12 mouse cellular contexts compared by ENCODE assay signal in genomic region chr11:108364945-108365589, GRCm38 (mm10). TPM values are rescaled to one million over a fixed set of nuclear protein-coding genes. Genes with fewer than 3 reads are reported as not detected.
DNase-seq lines count a peak whose midpoint lies in the region; ATAC-seq and TF ChIP-seq lines count a peak whose summit lies in the region.
"Had no signal": no experiment of that assay in that cellular context is flagged by ENCODE, and none has a peak within 500 bp of the region (broad histone marks: within the 10 kb centered on the region; RNA-seq: fewer than 3 reads in every experiment).

No protein-coding gene starts in this region.

- no peaks in the 10 kb centered on the region for H3K27me3 ChIP-seq in kidney, embryonic 15.5 days
- no peaks in the 10 kb centered on the region for H3K27me3 ChIP-seq in intestine, embryonic 16.5 days (replicated peaks; ENCODE audit: control insufficient read depth, insufficient read depth, low read length)
- H3K27me3 ChIP-seq in midbrain, postnatal 0 days (ENCODE audit: insufficient read depth, low read length): no peaks in the 10 kb centered on the region
- H3K27me3 ChIP-seq: heart, embryonic 15.5 days had no signal

- no peak overlapping the region for H3K27ac ChIP-seq in kidney, embryonic 15.5 days
- H3K27ac ChIP-seq in intestine, embryonic 16.5 days (ENCODE audit: low read length): no peak overlapping the region
- H3K27ac ChIP-seq in midbrain, postnatal 0 days (ENCODE audit: low read depth, low read length): no peak overlapping the region
- H3K27ac ChIP-seq: heart, embryonic 15.5 days had no signal

- H3K9me3 ChIP-seq in kidney, embryonic 15.5 days (replicated peaks): no peaks in the 10 kb centered on the region
- no peaks in the 10 kb centered on the region for H3K9me3 ChIP-seq in intestine, embryonic 16.5 days (ENCODE audit: control insufficient read depth, low read length)
- H3K9me3 ChIP-seq in midbrain, postnatal 0 days (ENCODE audit: low read length): no peaks in the 10 kb centered on the region
- H3K9me3 ChIP-seq: heart, embryonic 15.5 days had no signal

- no peak for ATAC-seq in kidney, embryonic 15.5 days (replicated peaks; ENCODE audit: low FRiP score)
- ATAC-seq in intestine, embryonic 16.5 days: peak; percentile 89
- ATAC-seq in cerebellum, adult (ENCODE audit: insufficient number of reproducible peaks, low FRiP score, low TSS enrichment): no peak
- no peak for ATAC-seq in midbrain, postnatal 0 days (ENCODE audit: low FRiP score)

- H3K4me2 ChIP-seq in kidney, embryonic 15.5 days: no peak overlapping the region
- H3K4me2 ChIP-seq in intestine, embryonic 16.5 days (ENCODE audit: low read depth, low read length): no peak overlapping the region
- no peak overlapping the region for H3K4me2 ChIP-seq in midbrain, postnatal 0 days (ENCODE audit: low read depth, low read length, poor library complexity, severe bottlenecking)
- H3K4me2 ChIP-seq: heart, embryonic 15.5 days had no signal

- H3K4me1 ChIP-seq in kidney, embryonic 15.5 days: peaks cover 13% of the 10 kb centered on the region; the same call in 1 of the 2 replicates
- H3K4me1 ChIP-seq in intestine, embryonic 16.5 days (ENCODE audit: control insufficient read depth, insufficient read depth, low read length): peaks cover 15% of the 10 kb centered on the region
- H3K4me1 ChIP-seq in midbrain, postnatal 0 days (ENCODE audit: insufficient read depth, low read length): no peaks in the 10 kb centered on the region

- 39% methylated on average over 7 of the region's 7 CpGs for WGBS in kidney, embryonic 15.5 days
- 36% methylated on average over 5 of the region's 7 CpGs for WGBS in intestine, embryonic 16.5 days
- WGBS in midbrain, postnatal 0 days: 48% methylated on average over 7 of the region's 7 CpGs

- H3K9ac ChIP-seq in kidney, embryonic 15.5 days: no peak overlapping the region
- 0 out of 2 replicates have a peak overlapping the region, but pooled peaks have one; percentile 9 for H3K9ac ChIP-seq in intestine, embryonic 16.5 days (ENCODE audit: low read depth, low read length)
- H3K9ac ChIP-seq in midbrain, postnatal 0 days (replicated peaks; ENCODE audit: low read length, poor library complexity, severe bottlenecking): no peak overlapping the region
- H3K9ac ChIP-seq: heart, embryonic 15.5 days had no signal

- TF ChIP-seq CTCF in midbrain, postnatal 0 days (IDR thresholded peaks at IDR 0.05): no peak

- DNase-seq in kidney, adult 8-10 months: peak; percentile 14 to 20
- DNase-seq in 416B (ENCODE audit: low read depth) (peak; percentile 96), R1 (ENCODE audit: low read depth, low spot score) (peak; percentile 6)
- no peak for DNase-seq in thymus, adult 18-20 months
- DNase-seq in midbrain, postnatal 0 days (ENCODE audit: low spot score): no peak
- DNase-seq: cerebellum, adult 18-20 months; thymus, postnatal 25 days had no signal

- H3K4me3 ChIP-seq in kidney, embryonic 15.5 days (replicated peaks): no peak overlapping the region
- no peak overlapping the region for H3K4me3 ChIP-seq in intestine, embryonic 16.5 days (ENCODE audit: low read length)
- H3K4me3 ChIP-seq in midbrain, postnatal 0 days (ENCODE audit: low read depth, low read length): no peak overlapping the region
- H3K4me3 ChIP-seq: heart, embryonic 15.5 days had no signal

- H3K36me3 ChIP-seq in kidney, embryonic 15.5 days: no peaks in the 10 kb centered on the region
- no peaks in the 10 kb centered on the region for H3K36me3 ChIP-seq in intestine, embryonic 16.5 days (ENCODE audit: control insufficient read depth, insufficient read depth, low read length)
- no peaks in the 10 kb centered on the region for H3K36me3 ChIP-seq in midbrain, postnatal 0 days (ENCODE audit: insufficient read depth, low read length)
- H3K36me3 ChIP-seq: heart, embryonic 15.5 days had no signal

RNA-seq across cellular contexts. Expression of gene Prkca, which starts 21.3 kb away (rescaled TPM):
- polyA plus RNA-seq in kidney, embryonic 15.5 days (2015; fragmentation: Nextera tagmentation; extraction: Ambion mirVana): 7.4 and 9.4 TPM in 2 replicates
- 19.7 and 20.3 TPM in 2 replicates for polyA plus RNA-seq in intestine, embryonic 16.5 days (2015; fragmentation: Nextera tagmentation; extraction: Ambion mirVana)
- 27.6 and 32.0 TPM in 2 replicates for total RNA-seq in midbrain, postnatal 0 days (2014; rRNA removed)
- polyA plus RNA-seq in midbrain, postnatal 0 days (2015; fragmentation: Nextera tagmentation; extraction: Ambion mirVana): 5.4 and 7.9 TPM in 2 replicates

RNA-seq across cellular contexts. Expression of gene Apoh, which starts 21.9 kb away (rescaled TPM):
- polyA plus RNA-seq in kidney, embryonic 15.5 days (2015; fragmentation: Nextera tagmentation; extraction: Ambion mirVana): 3.8 and 7.0 TPM in 2 replicates
- polyA plus RNA-seq in intestine, embryonic 16.5 days (2015; fragmentation: Nextera tagmentation; extraction: Ambion mirVana): 5.2 and 11.5 TPM in 2 replicates
- not detected in 2 replicates for total RNA-seq in midbrain, postnatal 0 days (2014; rRNA removed)
- polyA plus RNA-seq in midbrain, postnatal 0 days (2015; fragmentation: Nextera tagmentation; extraction: Ambion mirVana): 0.35 and 0.80 TPM in 2 replicates
- polyA plus RNA-seq: forebrain, embryonic 11.5 days had no signal

RNA-seq across cellular contexts. Expression of gene Cep112, which starts 59.9 kb away (rescaled TPM):
- 13.7 and 13.8 TPM in 2 replicates for polyA plus RNA-seq in kidney, embryonic 15.5 days (2015; fragmentation: Nextera tagmentation; extraction: Ambion mirVana)
- polyA plus RNA-seq in intestine, embryonic 16.5 days (2015; fragmentation: Nextera tagmentation; extraction: Ambion mirVana): 4.3 and 6.7 TPM in 2 replicates
- 19.5 and 33.5 TPM in 2 replicates for total RNA-seq in midbrain, postnatal 0 days (2014; rRNA removed)
- polyA plus RNA-seq in midbrain, postnatal 0 days (2015; fragmentation: Nextera tagmentation; extraction: Ambion mirVana): 13.9 and 14.1 TPM in 2 replicates

Comparison
In these comparisons a context has a peak if more than half of its experiments do, and no peak if none do; other contexts are left out.
1. DNase-seq: peak in kidney, adult 8-10 months (2 of 2), 416B (single experiment) and R1 (single experiment); none in thymus, adult 18-20 months (0 of 2) and midbrain, postnatal 0 days (single experiment).